Mouse (Mus musculus) CH12.LX (cell line): ENCODE results near the gene Gnas.

ENCODE experiments used
- BHLHE40 ChIP-seq: IDR thresholded peaks from 2 replicates; pipeline ENCODE4 v1.6.1; 2011; ENCODE audit warnings: mild to moderate bottlenecking, low read depth, low read length, improper control_type of control experiment
- CTCF ChIP-seq, 2 experiments: IDR thresholded peaks in 1 of 2; conservative IDR thresholded peaks in 1 of 2; 2 replicates each; pipeline ENCODE4 v1.5.1; 2011 to 2012; ENCODE audit warnings: low read depth in 2 of 2, low read length in 2 of 2, improper control_type of control experiment in 1 of 2, inconsistent platforms in 1 of 2, mild to moderate bottlenecking in 1 of 2, moderate library complexity in 1 of 2
- E2F4 ChIP-seq: IDR thresholded peaks from 2 replicates; pipeline ENCODE4 v1.6.1; 2011; ENCODE audit warnings: low read depth, low read length, improper control_type of control experiment; ENCODE audit not compliant: insufficient replicate concordance
- HCFC1 ChIP-seq: IDR thresholded peaks from 2 replicates; pipeline ENCODE4 v1.6.1; 2012; ENCODE audit warnings: low read depth, mild to moderate bottlenecking, inconsistent platforms, low read length, improper control_type of control experiment
- MAFK ChIP-seq: IDR thresholded peaks from 2 replicates; pipeline ENCODE4 v1.6.1; 2011; ENCODE audit warnings: low read length, improper control_type of control experiment; ENCODE audit not compliant: insufficient replicate concordance
- MAX ChIP-seq: IDR thresholded peaks from 2 replicates; pipeline ENCODE4 v1.6.1; 2011; ENCODE audit warnings: low read length, improper control_type of control experiment
- MAZ ChIP-seq: IDR thresholded peaks from 2 replicates; pipeline ENCODE4 v1.6.1; 2012; ENCODE audit warnings: low read depth, mild to moderate bottlenecking, inconsistent platforms, low read length, improper control_type of control experiment, moderate library complexity
- MEF2A ChIP-seq: IDR thresholded peaks from 2 replicates; pipeline ENCODE4 v1.6.1; 2014; ENCODE audit warnings: low read depth, mild to moderate bottlenecking, inconsistent platforms, low read length, improper control_type of control experiment, borderline replicate concordance
- POLR2A ChIP-seq: IDR thresholded peaks from 2 replicates; pipeline ENCODE4 v1.6.1; 2011; ENCODE audit warnings: low read depth, mild to moderate bottlenecking, improper control_type of control experiment, low read length
- RCOR1 ChIP-seq: conservative IDR thresholded peaks from 2 replicates; pipeline ENCODE4 v1.6.1; 2012; ENCODE audit warnings: low read depth, mild to moderate bottlenecking, inconsistent platforms, low read length, improper control_type of control experiment
- UBTF ChIP-seq: IDR thresholded peaks from 2 replicates; pipeline ENCODE4 v1.6.1; 2012; ENCODE audit warnings: low read depth, mild to moderate bottlenecking, inconsistent platforms, low read length, improper control_type of control experiment, moderate library complexity
- USF1 ChIP-seq: IDR thresholded peaks from 2 replicates; pipeline ENCODE4 v1.6.1; 2014; ENCODE audit warnings: low read depth, mild to moderate bottlenecking, inconsistent platforms, low read length, improper control_type of control experiment
- ZKSCAN1 ChIP-seq: IDR thresholded peaks from 2 replicates; pipeline ENCODE4 v1.6.1; 2012; ENCODE audit warnings: low read depth, inconsistent platforms, low read length, improper control_type of control experiment, borderline replicate concordance

DNA sequence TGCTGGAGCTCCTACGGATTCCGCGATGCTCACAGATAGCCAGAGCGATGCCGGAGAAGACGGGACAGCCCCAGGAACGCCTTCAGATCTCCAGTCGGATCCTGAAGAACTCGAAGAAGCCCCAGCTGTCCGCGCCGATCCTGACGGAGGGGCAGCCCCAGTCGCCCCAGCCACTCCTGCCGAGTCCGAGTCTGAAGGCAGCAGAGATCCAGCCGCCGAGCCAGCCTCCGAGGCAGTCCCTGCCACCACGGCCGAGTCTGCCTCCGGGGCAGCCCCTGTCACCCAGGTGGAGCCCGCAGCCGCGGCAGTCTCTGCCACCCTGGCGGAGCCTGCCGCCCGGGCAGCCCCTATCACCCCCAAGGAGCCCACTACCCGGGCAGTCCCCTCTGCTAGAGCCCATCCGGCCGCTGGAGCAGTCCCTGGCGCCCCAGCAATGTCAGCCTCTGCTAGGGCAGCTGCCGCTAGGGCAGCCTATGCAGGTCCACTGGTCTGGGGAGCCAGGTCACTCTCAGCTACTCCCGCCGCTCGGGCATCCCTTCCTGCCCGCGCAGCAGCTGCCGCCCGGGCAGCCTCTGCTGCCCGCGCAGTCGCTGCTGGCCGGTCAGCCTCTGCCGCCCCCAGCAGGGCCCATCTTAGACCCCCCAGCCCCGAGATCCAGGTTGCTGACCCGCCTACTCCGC, 15.1 kb downstream of the Gnas start:
- TF ChIP-seq CTCF (conservative IDR thresholded peaks at IDR 0.05 in 1 of 2, IDR thresholded peaks at IDR 0.05 in 1 of 2; ENCODE audit: low read depth in 2 of 2, low read length in 2 of 2) (no peak), POLR2A (no peak), MAFK (no peak), E2F4 (no peak), MAX (no peak), RCOR1 (no peak), USF1 (no peak), HCFC1 (no peak), BHLHE40 (no peak), UBTF (no peak), MAZ (no peak), MEF2A (no peak), ZKSCAN1 (no peak)
